Mouse (Mus musculus): ENCODE measurements around the gene Lao1.
"Not testable (repeated sequence)": the region's sequence is repeated elsewhere in the genome, so short reads cannot be mapped to it uniquely, and the experiment has no call there.

Lao1 gene

DNA sequence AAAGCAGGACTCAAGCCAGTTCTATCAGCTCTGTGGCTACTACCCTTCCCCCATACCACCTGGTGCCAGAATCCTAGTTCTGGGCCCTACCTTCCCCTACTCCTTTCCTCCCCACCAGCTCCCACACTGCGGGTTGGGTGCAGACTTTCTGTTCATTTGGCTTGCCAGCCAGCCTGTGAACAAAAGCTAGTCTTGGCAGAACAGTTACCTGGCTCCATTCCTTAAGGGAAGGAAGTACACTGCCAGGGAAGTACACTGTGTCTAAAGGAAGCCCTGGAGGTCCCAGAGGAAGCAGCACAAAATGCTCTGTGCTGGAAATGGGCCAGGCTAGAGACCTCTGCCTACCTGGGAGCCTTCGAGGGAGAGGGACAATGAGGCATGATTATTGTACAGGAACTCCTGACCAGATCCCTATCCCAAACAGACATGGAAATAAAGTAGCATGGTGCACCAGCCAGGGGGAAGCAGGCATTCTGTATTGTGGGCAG, at the start of gene Lao1:
Gene Lao1 (plus strand): TSS at position 438 of the 488 bp plus-strand sequence.
- DNase-seq (ENCODE audit: low spot score) = peak; percentile 31

DNA sequence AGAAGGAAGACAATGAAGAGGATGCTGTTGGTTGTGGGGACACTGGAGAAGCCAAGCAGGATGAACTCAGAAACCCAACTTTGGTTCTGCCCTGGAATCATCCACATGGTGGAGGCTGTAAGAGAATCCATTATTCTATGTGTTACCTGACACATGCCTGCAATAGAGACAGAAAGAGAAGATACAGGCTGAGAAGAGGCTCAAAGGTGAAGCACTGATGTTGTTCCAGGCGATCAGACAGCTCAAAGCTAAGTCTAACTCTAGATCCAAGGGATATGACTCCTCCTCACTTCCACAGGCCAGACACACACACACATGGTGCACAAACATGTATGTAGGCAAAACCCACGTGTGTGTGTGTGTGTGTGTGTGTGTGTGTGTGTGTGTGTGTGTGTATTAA, 44.0 kb upstream of the Lao1 start, which contains the start of gene Olfr1329:
Gene Olfr1329 (minus strand): TSS at position 101 of the 400 bp plus-strand sequence.
- not testable (repeated sequence) for DNase-seq (ENCODE audit: low spot score)

- not testable (repeated sequence) for DNase-seq (ENCODE audit: low spot score)
Measured at GRCm38 (mm10) chr4:118931326-118931725, 30.1 kb upstream of the Lao1 start.

GRCm38 (mm10) chr4:118938512-118938911, 22.9 kb upstream of the Lao1 start, which contains the start of gene Olfr1328:
Gene Olfr1328, minus strand, starts transcription at chr4:118938612.
- no peak for DNase-seq (ENCODE audit: low spot score)

DNA sequence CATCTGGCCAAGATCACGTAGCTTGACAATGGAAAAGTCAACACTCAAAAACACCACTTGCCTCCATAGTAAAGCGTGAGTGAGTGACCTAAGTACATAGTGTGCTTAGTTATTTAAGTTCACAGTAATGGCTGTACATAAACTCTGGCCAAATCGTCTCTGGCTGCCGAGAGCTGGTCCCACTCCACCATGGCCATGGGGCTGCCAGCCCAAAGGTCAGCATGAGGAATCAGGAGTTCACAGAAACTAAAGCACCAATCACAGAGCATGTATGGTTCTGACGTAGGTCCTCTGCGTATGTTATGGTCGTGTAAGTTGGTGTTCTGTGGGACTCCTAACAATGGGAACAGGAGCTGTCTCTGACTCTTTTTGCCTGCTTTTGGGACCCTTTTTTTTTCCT, 2.6 kb upstream of the Lao1 start:
- no peak for DNase-seq (ENCODE audit: low spot score)

- DNase-seq (ENCODE audit: low spot score) = no peak
Measured at GRCm38 (mm10) chr4:118967711-118968110, 6.3 kb downstream of the Lao1 start.

DNA sequence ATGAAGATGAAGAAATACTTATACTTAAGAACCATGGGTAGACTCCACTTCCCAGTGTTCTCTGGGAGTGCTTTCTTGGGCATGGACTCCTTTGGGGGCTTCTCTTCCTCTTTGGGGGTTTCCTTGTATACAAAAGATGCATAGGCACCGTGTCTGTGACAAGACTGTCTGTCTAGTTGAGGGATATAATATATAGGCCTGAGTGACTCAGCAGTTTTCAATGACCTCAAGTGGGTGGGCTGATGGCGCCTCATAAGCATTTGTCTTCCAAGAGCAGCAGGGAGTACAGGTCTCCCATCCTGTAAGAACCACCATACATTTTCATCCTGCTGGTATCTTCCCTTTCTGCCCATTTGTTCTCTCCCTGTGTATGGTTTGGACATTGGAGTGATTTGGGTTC, 11.9 kb downstream of the Lao1 start:
- no peak for DNase-seq (ENCODE audit: low spot score)

GRCm38 (mm10) chr4:118985291-118985690, 23.9 kb downstream of the Lao1 start:
- no peak for DNase-seq (ENCODE audit: low spot score)

- DNase-seq (ENCODE audit: low spot score) = peak; percentile 72
Measured at GRCm38 (mm10) chr4:118988535-118988934, 27.2 kb downstream of the Lao1 start.

GRCm38 (mm10) chr4:118989331-118989730, 28.0 kb downstream of the Lao1 start:
- DNase-seq (ENCODE audit: low spot score) = no peak

- DNase-seq (ENCODE audit: low spot score) = no peak
Measured at GRCm38 (mm10) chr4:118991797-118992196, 30.4 kb downstream of the Lao1 start.

GRCm38 (mm10) chr4:118997127-118997542, 35.8 kb downstream of the Lao1 start:
- DNase-seq (ENCODE audit: low spot score) = no peak

DNA sequence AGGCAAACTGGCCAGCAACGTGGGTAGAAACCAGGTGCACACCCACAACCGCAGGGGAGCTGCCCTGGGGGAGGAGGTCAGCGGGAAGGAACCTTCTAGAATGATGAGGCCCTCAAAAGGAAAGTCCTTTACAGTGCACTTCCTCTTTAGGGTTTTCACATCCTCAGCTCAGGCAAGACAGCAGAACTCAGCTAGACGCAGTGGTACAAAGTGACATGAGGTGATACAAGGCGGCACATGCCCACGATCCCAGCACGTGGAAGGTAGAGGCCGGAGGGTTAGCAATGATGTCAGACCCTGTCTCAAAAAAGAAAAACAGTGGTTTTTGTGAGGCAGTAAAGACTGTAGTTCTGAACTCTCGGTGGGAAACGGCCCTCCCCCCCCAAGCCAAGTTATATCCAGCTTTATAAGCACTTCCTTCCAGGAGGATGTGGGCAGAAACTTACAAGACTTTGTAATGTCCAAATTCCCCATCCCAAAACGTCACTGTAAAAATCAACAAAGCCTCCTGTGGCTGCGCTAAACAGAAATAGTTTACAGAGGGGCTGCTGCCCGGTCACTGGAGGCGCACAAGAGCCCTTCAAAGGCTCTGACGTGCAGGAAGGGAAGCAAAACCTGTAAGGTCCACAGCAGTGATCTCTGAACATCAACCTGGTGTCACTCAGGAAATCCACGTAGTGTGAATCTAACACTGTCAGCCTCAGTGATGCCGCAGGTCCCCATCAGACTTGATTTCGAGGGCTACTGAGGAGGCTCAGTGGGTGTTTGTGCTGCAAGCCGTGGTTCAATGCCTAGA, 38.5 kb downstream of the Lao1 start:
- DNase-seq (ENCODE audit: low spot score) = peak; percentile 29

GRCm38 (mm10) chr4:119001696-119002095, 40.3 kb downstream of the Lao1 start:
- no peak for DNase-seq (ENCODE audit: low spot score)

DNA sequence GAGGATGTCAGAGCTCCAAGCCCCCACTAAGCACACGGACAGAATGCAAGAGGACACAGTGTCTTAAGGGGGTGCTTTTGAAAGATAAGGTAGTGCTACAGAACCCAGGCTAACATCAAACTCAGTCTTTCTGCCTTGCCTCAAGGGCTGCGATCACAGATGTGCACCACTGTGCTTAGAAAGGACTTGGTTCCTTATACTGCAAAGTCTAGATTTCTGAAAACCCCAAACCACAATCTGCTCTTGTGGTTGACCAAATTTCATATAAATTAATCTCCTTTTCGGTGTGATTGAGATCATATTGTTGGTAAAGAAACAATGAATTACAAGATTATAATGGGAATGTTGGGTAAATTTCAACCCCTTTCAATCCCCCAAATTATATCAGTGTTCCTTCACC, 41.1 kb downstream of the Lao1 start:
- no peak for DNase-seq (ENCODE audit: low spot score)

GRCm38 (mm10) chr4:119004178-119004577, 42.8 kb downstream of the Lao1 start:
- no peak for DNase-seq (ENCODE audit: low spot score)

GRCm38 (mm10) chr4:119004613-119005339, 43.4 kb downstream of the Lao1 start:
- DNase-seq (ENCODE audit: low spot score) = peak; percentile 91

DNA sequence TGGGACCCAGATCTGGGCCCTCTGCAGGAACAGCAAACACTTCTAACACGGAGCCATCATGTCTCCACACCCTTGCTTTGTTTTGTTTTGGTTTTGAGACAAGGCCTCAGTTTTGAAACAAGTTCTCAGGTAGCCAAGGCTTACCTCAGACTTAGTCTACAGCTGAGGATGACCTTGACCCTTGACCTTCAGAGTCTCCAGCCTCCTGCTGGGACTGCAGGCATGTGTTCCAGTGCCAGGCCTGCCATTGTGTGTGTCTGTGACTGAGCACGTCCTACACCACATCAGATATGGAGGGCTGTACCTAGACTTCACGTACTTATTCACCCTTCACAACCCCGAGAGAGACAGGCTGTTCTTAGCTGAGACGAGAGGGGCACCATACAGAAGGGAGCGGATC, 46.2 kb downstream of the Lao1 start:
- DNase-seq (ENCODE audit: low spot score) = no peak

DNA sequence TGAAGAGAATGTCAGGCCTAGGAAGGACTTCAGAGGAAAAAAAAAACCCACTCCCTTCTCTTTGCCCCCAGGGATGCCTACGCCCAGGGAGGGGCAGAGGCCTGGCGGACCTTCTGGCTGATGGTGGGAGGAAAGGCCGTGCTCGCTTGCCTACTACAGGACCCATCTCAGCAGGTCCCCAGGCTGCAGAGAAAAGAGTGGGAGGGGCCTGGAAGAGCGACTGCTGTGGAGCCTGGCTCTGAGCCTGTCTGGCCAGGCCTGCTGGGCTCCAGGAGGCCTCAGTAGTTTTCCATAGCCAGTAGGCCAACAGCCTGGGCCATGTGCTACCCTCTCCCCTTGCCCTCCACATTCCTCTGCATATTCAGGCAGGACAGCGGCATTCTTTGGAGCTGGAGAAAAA, 47.1 kb downstream of the Lao1 start:
- DNase-seq (ENCODE audit: low spot score) = peak; percentile 51

DNA sequence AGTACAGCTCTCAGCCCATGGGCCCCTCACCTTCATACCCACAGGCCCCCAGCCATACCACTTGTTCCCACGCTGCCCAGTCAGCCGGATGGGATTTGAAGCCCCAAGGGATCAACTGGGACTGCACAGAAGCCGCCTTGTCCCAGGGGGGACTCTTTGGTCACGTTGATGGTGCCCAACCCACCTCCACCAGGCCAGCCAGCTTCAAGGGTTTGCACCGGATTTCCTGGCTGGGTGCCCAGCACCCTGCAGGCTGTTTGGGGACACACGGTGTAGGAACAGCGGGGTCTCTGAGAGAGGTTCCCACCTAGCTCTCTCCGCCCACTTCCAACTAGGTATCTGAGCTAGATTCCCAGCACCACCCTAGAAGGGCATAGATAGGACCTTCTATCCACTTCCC, 48.4 kb downstream of the Lao1 start:
- no peak for DNase-seq (ENCODE audit: low spot score)

GRCm38 (mm10) chr4:119011050-119011680, 49.8 kb downstream of the Lao1 start:
- no peak for DNase-seq (ENCODE audit: low spot score)

- DNase-seq (ENCODE audit: low spot score) = no peak
Measured at GRCm38 (mm10) chr4:119013031-119013430, 51.7 kb downstream of the Lao1 start.

DNA sequence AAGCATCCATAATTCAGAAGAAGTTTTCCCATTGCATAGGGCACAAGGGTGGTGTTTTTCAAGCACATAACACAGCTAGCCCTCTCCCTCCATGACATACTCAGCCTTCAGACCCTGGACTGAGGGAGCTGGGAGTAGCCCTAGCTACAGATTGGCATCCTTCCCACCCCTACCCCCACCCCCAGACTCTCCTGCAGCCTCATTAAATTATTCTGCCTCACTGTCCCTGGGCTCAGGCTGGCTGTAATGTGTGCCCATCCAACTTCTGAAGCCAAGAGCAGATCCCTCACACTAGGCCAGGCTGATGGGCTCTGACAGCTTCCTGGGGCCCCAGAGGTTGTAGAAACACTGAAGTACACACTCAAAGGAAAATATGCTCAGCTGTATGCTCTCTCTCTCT, 53.6 kb downstream of the Lao1 start:
- DNase-seq (ENCODE audit: low spot score) = no peak
